Mouse (Mus musculus): Measurements from ENCODE around the gene Slc6a12.

Gene Slc6a12

GRCm38 (mm10) chr6:121344329-121344728, 1.5 kb downstream of the Slc6a12 start:
- DNase-seq = no peak

GRCm38 (mm10) chr6:121346428-121346827, 3.6 kb downstream of the Slc6a12 start:
- DNase-seq = no peak

GRCm38 (mm10) chr6:121352276-121352675, 9.4 kb downstream of the Slc6a12 start:
- DNase-seq = no peak

- DNase-seq = no peak
These were observed 13.2 kb downstream of the Slc6a12 start for GRCm38 (mm10) chr6:121356041-121356440.

GRCm38 (mm10) chr6:121357232-121357631, 14.4 kb downstream of the Slc6a12 start:
- no peak for DNase-seq

- no peak for DNase-seq
These were observed 20.2 kb downstream of the Slc6a12 start for GRCm38 (mm10) chr6:121363061-121363460.

- DNase-seq = peak; percentile 34
These were observed 21.1 kb downstream of the Slc6a12 start for GRCm38 (mm10) chr6:121363956-121364355.

GRCm38 (mm10) chr6:121366537-121366936, 23.7 kb downstream of the Slc6a12 start:
- peak; percentile 65 for DNase-seq

- DNase-seq = no peak
These were observed 24.2 kb downstream of the Slc6a12 start for GRCm38 (mm10) chr6:121367099-121367498.

GRCm38 (mm10) chr6:121371197-121371980, 28.5 kb downstream of the Slc6a12 start:
- peak; percentile 49 for DNase-seq

GRCm38 (mm10) chr6:121376159-121376558, 33.3 kb downstream of the Slc6a12 start:
- DNase-seq = peak; percentile 22

- no peak for DNase-seq
These were observed 35.4 kb downstream of the Slc6a12 start for GRCm38 (mm10) chr6:121378256-121378655.

GRCm38 (mm10) chr6:121380576-121380975, 37.7 kb downstream of the Slc6a12 start:
- DNase-seq = no peak

- DNase-seq = no peak
These were observed 39.2 kb downstream of the Slc6a12 start for GRCm38 (mm10) chr6:121382071-121382470.

GRCm38 (mm10) chr6:121385397-121385796, 42.5 kb downstream of the Slc6a12 start:
- DNase-seq = no peak

GRCm38 (mm10) chr6:121392610-121393252, 49.9 kb downstream of the Slc6a12 start:
- DNase-seq = no peak

- DNase-seq = no peak
These were observed 58.3 kb downstream of the Slc6a12 start for GRCm38 (mm10) chr6:121401140-121401539.

- DNase-seq = no peak
These were observed 59.2 kb downstream of the Slc6a12 start for GRCm38 (mm10) chr6:121401826-121402660.

GRCm38 (mm10) chr6:121402661-121403244, 59.9 kb downstream of the Slc6a12 start:
- no peak for DNase-seq

- no peak for DNase-seq
These were observed 62.4 kb downstream of the Slc6a12 start for GRCm38 (mm10) chr6:121405311-121405710.

- DNase-seq = no peak
These were observed 64.7 kb downstream of the Slc6a12 start for GRCm38 (mm10) chr6:121407571-121408011.

- DNase-seq = no peak
These were observed 69.9 kb downstream of the Slc6a12 start for GRCm38 (mm10) chr6:121412558-121413297.

Measured in kidney, postnatal 10 days (tissue).